Mouse (Mus musculus) forebrain, embryonic 15.5 days (tissue): Measurements from ENCODE around the gene Sept1. TPM values are rescaled to one million over a fixed set of nuclear protein-coding genes. Genes with fewer than 3 reads are reported as not detected.
"Not testable (repeated sequence)": the region's sequence is repeated elsewhere in the genome, so short reads cannot be mapped to it uniquely, and the experiment has no call there.

Experiments used
- ATAC-seq: fragments of 200-750 bp; cut with Nextera tagmentation; replicated peaks from 2 replicates; pipeline ENCODE4 v1.8.0; 2017; ENCODE audit warnings: mild to moderate bottlenecking, moderate TSS enrichment, moderate library complexity
- H3K27ac ChIP-seq: fragments of 300-500 bp; sonication (generic); replicated peaks from 2 replicates; pipeline ENCODE4 v1.5.1; 2015; ENCODE audit warnings: mild to moderate bottlenecking, inconsistent platforms
- H3K27me3 ChIP-seq: fragments of 300-500 bp; sonication (generic); 2 replicates; pipeline ENCODE4 v1.6.1; 2015; ENCODE audit warnings: inconsistent platforms
- H3K36me3 ChIP-seq: fragments of 300-500 bp; sonication (generic); 2 replicates; pipeline ENCODE4 v1.6.1; 2015; ENCODE audit warnings: mild to moderate bottlenecking, inconsistent platforms
- H3K4me1 ChIP-seq: fragments of 300-500 bp; sonication (generic); 2 replicates; pipeline ENCODE4 v1.6.1; 2015; ENCODE audit warnings: inconsistent platforms
- H3K4me2 ChIP-seq: fragments of 300-500 bp; sonication (generic); replicated peaks from 2 replicates; pipeline ENCODE4 v1.6.1; 2015; ENCODE audit warnings: mild to moderate bottlenecking, inconsistent platforms
- H3K4me3 ChIP-seq: fragments of 300-500 bp; sonication (generic); 2 replicates; pipeline ENCODE4 v1.5.1; 2015; ENCODE audit warnings: mild to moderate bottlenecking, inconsistent platforms
- H3K9ac ChIP-seq: fragments of 300-500 bp; sonication (generic); replicated peaks from 2 replicates; pipeline ENCODE4 v1.6.1; 2015; ENCODE audit warnings: mild to moderate bottlenecking, inconsistent platforms
- H3K9me3 ChIP-seq: fragments of 300-500 bp; sonication (generic); 2 replicates; pipeline ENCODE4 v1.6.1; 2016; ENCODE audit warnings: inconsistent platforms
- WGBS: fragments of 180-500 bp; shearing (Covaris S2); methylation state at CpG from one replicate; pipeline ENCODE4 v1.1.7; 2015; ENCODE audit warnings: mixed read lengths; 5-methylcytosine and 5-hydroxymethylcytosine counted together
- polyA plus RNA-seq: library from polyadenylated mRNA; unstranded; fragments of >200 nt; fragmentation: Nextera tagmentation; extraction: Ambion mirVana; gene quantifications from 2 replicates; pipeline ENCODE4 v1.2.1, GENCODE M21; 2015

Sept1 gene
- polyA plus RNA-seq, 1 experiment from 2014 or later, result 21.8 TPM

DNA sequence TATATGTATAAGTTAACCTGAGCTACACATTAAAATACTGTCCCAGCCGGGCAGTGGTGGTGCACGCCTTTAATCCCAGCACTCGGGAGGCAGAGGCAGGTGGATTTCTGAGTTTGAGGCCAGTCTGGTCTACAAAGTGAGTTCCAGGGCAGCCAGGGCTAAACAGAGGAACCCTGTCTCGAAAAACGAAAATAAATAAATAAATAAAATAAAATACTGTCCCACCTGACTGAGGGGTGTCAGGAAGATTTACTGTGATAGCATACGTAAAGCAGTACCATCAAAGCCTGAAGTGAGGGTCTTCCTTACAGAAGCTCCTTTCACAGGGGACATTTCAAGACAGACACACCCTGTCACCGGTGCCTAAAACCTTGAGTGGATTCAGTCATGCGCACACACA, 17.6 kb upstream of the Sept1 start:
- not testable (repeated sequence) for ATAC-seq, H3K4me3 ChIP-seq, H3K36me3 ChIP-seq, H3K27me3 ChIP-seq, H3K9ac ChIP-seq, H3K27ac ChIP-seq, H3K4me2 ChIP-seq, H3K9me3 ChIP-seq
- peaks cover 30% of the 10 kb centered on the region for H3K4me1 ChIP-seq
- WGBS, result 90% methylated on average over 8 of the region's 8 CpGs

DNA sequence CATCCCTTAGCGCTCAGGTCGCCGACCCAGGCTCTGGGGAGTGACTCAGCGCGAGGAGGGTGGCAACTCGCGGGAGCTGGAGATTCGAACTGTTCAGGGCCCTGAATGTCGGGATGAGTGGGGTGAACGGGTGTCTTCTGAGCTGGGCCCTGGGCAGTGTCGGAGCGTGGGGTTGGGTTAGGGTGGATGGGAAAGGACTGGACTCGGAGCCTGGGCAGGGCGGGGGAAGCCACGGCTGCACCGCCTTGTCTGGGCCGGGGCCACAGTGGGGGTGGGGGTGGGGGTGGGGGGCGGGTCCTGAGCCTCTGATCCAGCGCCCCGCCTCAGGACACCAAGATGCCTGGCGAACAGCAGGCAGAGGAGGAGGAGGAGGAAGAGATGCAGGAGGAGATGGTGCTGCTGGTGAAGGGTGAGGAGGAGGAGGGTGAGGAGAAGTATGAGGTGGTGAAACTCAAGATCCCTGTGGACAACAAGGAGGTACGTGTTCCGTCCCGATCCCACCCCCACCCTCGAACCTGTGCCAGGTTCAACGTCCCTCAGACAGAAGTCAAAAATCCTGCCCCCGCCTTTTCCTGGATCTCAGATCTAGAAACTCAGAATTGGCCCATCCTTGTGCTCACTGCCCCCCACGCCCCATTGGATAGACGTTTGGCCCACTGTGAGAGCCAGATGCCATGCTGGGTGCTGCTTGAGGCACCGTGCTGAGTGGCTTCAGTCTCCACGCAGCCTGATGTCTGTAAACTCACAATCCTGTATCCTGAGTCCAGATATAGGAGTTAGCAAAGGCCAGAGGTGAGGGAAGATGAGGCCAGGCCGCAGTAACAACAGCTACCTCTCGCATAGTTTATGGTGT, 12.0 kb upstream of the Sept1 start:
- Histone ChIP-seq H3K4me1 (peaks cover 29% of the 10 kb centered on the region), H3K36me3 (peaks cover 9% of the 10 kb centered on the region), H3K27me3 (no peaks in the 10 kb centered on the region), H3K27ac (peak overlapping the region; percentile 91), H3K4me3 (peak overlapping the region; percentile 85), H3K4me2 (peak overlapping the region; percentile 81), H3K9ac (peak overlapping the region; percentile 95), H3K9me3 (no peaks in the 10 kb centered on the region)
- 13% methylated on average over 27 of the region's 33 CpGs for WGBS
- ATAC-seq, result peak; percentile 77

DNA sequence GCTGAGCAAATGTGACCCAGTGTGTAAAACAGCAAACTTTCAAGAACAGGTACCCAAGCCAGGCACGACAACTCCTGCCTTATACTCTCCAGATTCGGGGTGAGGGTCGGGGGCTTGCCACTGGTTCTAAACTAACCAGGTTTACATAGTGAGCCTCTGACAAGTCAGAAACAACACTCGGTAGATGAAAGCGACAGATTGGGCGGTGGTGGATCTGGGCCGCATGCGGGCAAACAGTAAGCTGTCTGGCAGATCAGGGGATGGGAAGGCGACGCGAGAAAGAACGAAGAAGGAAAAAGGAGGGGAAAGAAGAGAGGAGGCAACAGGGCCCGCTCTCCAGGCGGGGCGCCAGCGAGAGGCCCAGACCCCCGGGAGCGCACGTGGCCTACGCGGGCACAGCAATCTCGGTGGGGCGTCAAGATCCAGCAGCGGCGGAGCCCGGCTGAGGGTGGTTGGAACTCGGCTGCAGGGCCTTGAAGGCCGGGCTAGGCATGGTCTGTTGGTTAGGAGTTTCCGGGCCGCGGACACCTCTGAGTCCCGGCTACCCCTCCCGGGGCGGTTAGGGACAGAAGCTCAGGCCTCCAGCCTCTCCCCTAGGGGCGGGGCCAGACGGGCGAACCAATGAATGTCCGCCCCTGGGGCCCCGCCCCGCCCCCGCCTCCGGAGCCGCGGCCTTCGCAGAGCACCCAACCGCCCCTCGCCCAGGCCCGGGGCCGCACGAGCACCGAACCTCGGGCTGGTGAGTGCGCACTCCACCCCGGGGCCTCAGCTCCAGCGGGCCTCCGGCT, 11.1 kb upstream of the Sept1 start, which contains the start of gene Zfp771:
Gene Zfp771 (plus strand): TSS at position 405 of the 788 bp plus-strand sequence.
- H3K4me2 ChIP-seq, result peak within 1 kb of the TSS; percentile 81
- no peaks in the 10 kb centered on the region for H3K27me3 ChIP-seq
- no peaks in the 10 kb centered on the region for H3K9me3 ChIP-seq
- ATAC-seq, result peak; percentile 97
- peaks cover 11% of the 10 kb centered on the region for H3K36me3 ChIP-seq
- H3K9ac ChIP-seq, result peak within 1 kb of the TSS; percentile 95
- peak within 1 kb of the TSS; percentile 91 for H3K27ac ChIP-seq
- WGBS, result under 1% methylated on average over 54 of the region's 56 CpGs
- peaks cover 29% of the 10 kb centered on the region for H3K4me1 ChIP-seq
- peak within 1 kb of the TSS; percentile 85 for H3K4me3 ChIP-seq

DNA sequence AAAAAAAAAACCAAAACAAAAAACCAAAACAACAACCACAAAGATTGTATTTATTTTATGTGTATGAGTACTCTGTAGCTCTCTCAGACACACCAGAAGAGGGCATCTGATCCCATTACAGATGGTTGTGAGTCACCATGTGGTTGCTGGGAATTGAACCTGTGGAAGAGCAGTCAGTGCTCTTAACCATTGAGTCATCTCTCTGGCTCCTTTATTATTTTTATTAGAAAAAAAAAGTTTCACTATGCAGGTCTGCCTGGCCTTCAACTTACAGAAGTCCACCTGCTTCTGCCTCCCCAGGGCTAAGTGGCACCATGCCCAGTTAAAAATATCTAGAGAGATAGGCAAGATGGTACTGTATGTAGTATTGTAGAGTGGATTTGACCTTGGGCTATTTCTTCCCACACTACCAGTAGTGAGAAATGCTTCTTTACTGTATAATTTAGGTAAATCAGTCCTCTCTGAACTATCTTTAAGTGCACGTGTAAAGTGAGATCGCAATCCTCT, 10.5 kb upstream of the Sept1 start:
- Histone ChIP-seq H3K4me3 (peak overlapping the region; percentile 85), H3K4me1 (peaks cover 29% of the 10 kb centered on the region), H3K9ac (peak overlapping the region; percentile 95), H3K9me3 (no peaks in the 10 kb centered on the region), H3K4me2 (peak overlapping the region; percentile 81), H3K36me3 (peaks cover 17% of the 10 kb centered on the region), H3K27me3 (no peaks in the 10 kb centered on the region), H3K27ac (peak overlapping the region; percentile 91)
- no peak for ATAC-seq
- WGBS, result 36% methylated on average over 2 of the region's 2 CpGs

DNA sequence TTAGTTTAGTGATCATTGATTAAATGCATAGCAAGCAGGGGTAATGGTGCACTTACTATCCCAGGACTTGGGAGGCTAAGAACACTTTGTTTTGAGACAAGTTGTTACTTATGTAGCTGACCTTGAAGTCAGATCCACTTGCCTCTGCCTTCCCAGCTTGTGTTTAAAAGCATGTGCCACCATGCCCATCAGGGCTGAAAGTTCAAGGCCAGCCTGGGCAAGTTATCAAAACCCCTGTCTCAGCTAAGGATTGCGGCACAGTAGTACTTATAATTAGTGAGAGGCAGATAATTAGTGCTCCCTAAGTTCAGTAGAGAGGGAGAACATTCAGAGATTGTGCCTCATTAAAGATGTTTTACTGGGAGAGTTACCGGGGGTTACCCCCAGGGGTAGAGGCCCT, 1.8 kb upstream of the Sept1 start:
- Histone ChIP-seq H3K9me3 (no peaks in the 10 kb centered on the region), H3K36me3 (peaks cover 54% of the 10 kb centered on the region), H3K4me3 (peak overlapping the region; percentile 69), H3K4me1 (peaks cover 41% of the 10 kb centered on the region), H3K4me2 (peak overlapping the region; percentile 62), H3K9ac (no peak overlapping the region), H3K27ac (no peak overlapping the region), H3K27me3 (no peaks in the 10 kb centered on the region)
- 72% methylated on average over 2 of the region's 2 CpGs for WGBS
- ATAC-seq, result no peak

DNA sequence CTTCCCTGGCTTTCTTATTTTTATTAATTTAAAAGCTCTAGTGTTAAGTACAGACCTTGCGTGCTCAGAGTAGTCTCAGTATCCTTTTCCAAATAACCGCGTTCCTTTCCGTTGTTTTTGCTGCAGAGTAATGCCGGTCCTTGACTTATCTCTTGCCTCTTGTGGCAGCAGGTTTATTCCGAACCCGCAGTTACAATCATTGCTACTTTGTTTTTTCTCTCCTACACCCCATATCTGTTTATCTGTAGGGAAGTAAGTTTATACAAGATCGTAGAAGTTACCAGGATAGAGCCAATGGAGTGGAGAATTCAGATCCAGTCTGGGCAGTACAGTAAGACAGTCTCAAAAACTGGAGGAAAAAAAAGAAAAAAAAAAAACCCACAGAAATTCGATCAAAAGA, 835 bp upstream of the Sept1 start:
- Histone ChIP-seq H3K9ac (peak overlapping the region; percentile 92), H3K4me3 (peak overlapping the region; percentile 69), H3K36me3 (peaks cover 46% of the 10 kb centered on the region), H3K27me3 (no peaks in the 10 kb centered on the region), H3K9me3 (no peaks in the 10 kb centered on the region), H3K4me2 (peak overlapping the region; percentile 62), H3K27ac (peak overlapping the region; percentile 100), H3K4me1 (peaks cover 47% of the 10 kb centered on the region)
- ATAC-seq, result no peak
- 4% methylated on average over 9 of the region's 9 CpGs for WGBS

DNA sequence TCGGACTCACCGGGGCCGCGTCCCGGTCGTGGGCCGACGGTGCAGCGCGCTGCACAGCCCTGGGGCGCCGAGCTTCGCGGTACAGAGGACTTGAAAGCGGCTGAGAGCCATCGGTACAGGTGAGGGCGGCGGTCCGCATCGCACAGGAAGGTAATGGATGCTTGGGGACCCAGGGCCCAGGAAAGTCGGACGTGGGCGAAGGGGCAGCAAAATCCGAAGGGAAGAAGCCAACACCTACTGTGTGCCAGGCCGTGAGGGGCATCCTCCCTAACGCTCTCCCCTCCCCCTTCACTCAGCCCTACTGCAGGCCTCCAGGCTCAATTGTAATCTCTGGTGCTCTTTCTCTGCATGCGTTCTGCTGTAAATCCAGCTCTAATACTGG, 429 bp upstream of the Sept1 start:
- Histone ChIP-seq H3K27ac (peak overlapping the region; percentile 100), H3K9me3 (no peaks in the 10 kb centered on the region), H3K4me2 (peak overlapping the region; percentile 62), H3K9ac (peak overlapping the region; percentile 92), H3K4me3 (peak overlapping the region; percentile 69), H3K4me1 (peaks cover 47% of the 10 kb centered on the region), H3K27me3 (no peaks in the 10 kb centered on the region), H3K36me3 (peaks cover 42% of the 10 kb centered on the region)
- no peak; the same call in 1 of the 2 replicates for ATAC-seq
- WGBS, result 0% methylated on average over 27 of the region's 27 CpGs

DNA sequence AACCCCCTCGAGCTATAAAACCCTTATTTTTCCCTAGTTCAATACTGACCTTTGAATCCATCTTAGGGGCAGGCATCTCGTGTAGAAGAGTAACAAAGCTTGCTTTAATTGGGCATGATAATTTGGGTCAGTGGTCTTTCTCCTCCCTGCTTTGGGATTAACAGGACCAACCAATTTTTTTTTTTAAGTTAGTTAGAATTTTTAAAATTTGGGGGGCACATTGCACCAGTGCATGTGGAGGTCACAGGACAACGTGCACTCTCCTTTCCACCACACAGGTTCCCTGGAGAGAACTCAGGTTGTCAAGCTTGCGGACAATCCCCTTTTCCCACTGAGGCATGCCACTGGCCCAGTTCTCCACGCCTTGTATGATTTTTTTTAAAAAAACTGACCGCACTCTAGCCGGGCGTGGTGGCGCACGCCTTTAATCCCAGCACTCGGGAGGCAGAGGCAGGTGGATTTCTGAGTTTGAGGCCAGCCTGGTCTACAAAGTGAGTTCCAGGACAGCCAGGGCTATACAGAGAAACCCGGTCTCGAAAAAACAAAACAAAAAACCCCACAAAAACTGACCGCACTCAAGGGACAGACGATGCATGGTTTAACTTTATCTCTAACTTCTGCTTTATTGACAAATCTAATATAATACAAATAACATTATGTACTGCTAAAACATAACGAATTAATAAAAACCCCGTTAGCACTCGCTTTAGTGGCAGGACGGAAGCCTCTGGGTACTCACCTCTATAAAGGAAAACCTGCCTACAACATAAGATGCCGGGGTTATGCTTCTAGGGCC, 906 bp downstream of the Sept1 start:
- Histone ChIP-seq H3K4me1 (peaks cover 41% of the 10 kb centered on the region), H3K9me3 (no peaks in the 10 kb centered on the region), H3K27ac (peak overlapping the region; percentile 100), H3K36me3 (peaks cover 30% of the 10 kb centered on the region), H3K4me2 (peak overlapping the region; percentile 62), H3K4me3 (peak overlapping the region; percentile 69), H3K27me3 (no peaks in the 10 kb centered on the region), H3K9ac (peak overlapping the region; percentile 92)
- WGBS, result 2% methylated on average over 20 of the region's 20 CpGs
- ATAC-seq, result no peak

DNA sequence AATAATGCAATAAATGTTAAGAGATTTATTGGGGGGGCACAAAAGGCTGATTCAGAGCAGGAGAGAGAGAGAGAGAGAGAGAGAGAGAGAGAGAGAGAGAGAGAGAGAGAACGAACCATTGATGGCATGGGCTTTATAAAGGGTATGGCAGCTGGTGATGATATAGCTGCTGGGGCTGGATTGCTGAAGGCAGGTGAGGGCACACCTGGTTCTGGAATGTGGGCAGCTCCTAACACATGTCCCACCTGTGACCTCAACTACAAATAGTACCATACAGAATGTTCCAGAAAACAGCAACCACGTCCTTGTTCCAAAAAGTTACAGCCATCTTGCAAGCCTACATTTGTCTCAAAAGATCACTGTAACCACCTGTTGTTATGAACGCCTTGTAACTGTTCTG, 1.6 kb downstream of the Sept1 start:
- WGBS, result 60% methylated on average over 3 of the region's 3 CpGs
- Histone ChIP-seq H3K9me3 (no peaks in the 10 kb centered on the region), H3K4me2 (peak overlapping the region; percentile 62), H3K27ac (peak overlapping the region; percentile 35; the same call in 1 of the 2 replicates), H3K27me3 (no peaks in the 10 kb centered on the region), H3K4me3 (peak overlapping the region; percentile 69), H3K4me1 (peaks cover 41% of the 10 kb centered on the region), H3K9ac (peak overlapping the region; percentile 92), H3K36me3 (peaks cover 23% of the 10 kb centered on the region)
- ATAC-seq, result no peak

DNA sequence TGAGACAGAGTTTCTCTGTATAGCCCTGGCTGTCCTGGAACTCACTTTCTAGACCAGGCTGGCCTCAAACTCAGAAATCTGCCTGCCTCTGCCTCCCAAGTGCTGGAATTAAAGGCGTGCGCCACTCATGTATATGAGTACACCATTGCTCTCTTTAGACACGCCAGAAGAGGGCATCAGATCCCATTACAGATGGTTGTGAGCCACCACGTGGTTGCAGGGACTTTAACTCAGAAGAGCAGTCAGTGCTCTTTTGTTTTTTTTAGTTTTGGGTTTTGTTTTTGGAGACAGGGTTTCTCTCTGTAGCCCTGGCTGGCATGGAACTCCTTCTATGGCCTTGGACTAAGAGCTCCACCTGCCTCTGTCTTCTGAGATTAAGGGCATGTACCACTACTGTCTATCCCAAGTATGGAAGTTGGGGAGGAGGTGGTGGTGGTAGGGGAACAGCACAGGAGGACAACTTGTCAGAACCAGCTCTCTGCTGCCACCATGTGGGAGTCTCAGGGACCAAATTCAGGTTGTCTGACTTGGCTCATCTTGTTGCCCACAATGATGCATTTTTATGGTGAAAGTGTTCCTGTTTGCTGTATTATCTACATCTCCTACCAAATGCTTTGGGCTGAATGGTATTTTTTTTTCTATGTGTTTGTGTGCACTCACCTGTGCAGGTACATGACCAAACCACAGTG, 4.2 kb downstream of the Sept1 start:
- H3K27ac ChIP-seq, result 0 out of 2 replicates have a peak overlapping the region, but pooled peaks have one; percentile 16
- 65% methylated on average over 4 of the region's 4 CpGs for WGBS
- no peaks in the 10 kb centered on the region for H3K9me3 ChIP-seq
- no peak overlapping the region for H3K4me3 ChIP-seq
- H3K9ac ChIP-seq, result no peak overlapping the region
- no peak overlapping the region for H3K4me2 ChIP-seq
- no peak for ATAC-seq
- peaks cover 27% of the 10 kb centered on the region for H3K4me1 ChIP-seq
- H3K36me3 ChIP-seq, result peaks cover 8% of the 10 kb centered on the region
- H3K27me3 ChIP-seq, result no peaks in the 10 kb centered on the region
